Mouse (Mus musculus) E14TG2a.4 (cell line): Measurements from ENCODE around the gene Ttll5.

Source experiments
- H3K27me3 ChIP-seq: 2 replicates; pipeline ENCODE4 v1.6.1; 2014; ENCODE audit warnings: low read length, control low read depth; ENCODE audit not compliant: insufficient read depth
- H3K36me3 ChIP-seq: 2 replicates; pipeline ENCODE4 v1.6.1; 2014; ENCODE audit warnings: low read length, control low read depth; ENCODE audit not compliant: insufficient read depth
- H3K4me1 ChIP-seq: replicated peaks from 2 replicates; pipeline ENCODE4 v1.6.1; 2014; ENCODE audit warnings: low read depth, low read length, control low read depth
- H3K4me3 ChIP-seq: replicated peaks from 2 replicates; pipeline ENCODE4 v1.5.1; 2014; ENCODE audit warnings: mild to moderate bottlenecking, low read length
- H3K9me3 ChIP-seq: 2 replicates; pipeline ENCODE4 v1.6.1; 2014; ENCODE audit warnings: low read length, control low read depth
- CTCF ChIP-seq: conservative IDR thresholded peaks from 2 replicates; pipeline ENCODE4 v1.5.1; 2014; ENCODE audit warnings: low read length
- NANOG ChIP-seq: IDR thresholded peaks from 2 replicates; pipeline ENCODE4 v1.6.1; 2014; ENCODE audit warnings: borderline replicate concordance, low read length, mixed read lengths
- POU5F1 ChIP-seq: IDR thresholded peaks from 2 replicates; pipeline ENCODE4 v1.6.1; 2014; ENCODE audit warnings: low read length, borderline replicate concordance

Ttll5 gene

DNA sequence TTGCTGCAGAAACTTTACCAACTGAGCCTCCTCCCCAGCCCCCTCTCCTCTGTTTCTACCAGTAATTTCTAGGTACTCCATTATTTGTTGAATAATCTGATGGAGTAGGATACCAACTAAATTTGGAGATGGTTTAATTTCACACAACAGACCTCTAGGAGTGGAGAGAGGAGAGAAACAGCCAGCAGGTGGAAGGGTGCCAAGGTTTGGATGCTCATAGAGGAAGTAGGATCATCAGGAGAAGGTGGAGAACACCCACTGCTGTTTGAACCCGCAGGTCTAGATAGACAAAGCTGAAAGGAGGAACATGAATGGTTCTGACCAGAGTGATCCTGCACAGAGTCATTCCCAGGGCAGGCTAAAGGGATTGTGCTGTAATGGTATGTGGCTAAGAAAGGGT lies 28.9 kb upstream of the Ttll5 start:
- H3K27me3 ChIP-seq: no peaks in the 10 kb centered on the region; the same call in none of the 2 replicates
- TF ChIP-seq CTCF: no peak
- no peak for TF ChIP-seq POU5F1
- TF ChIP-seq NANOG: no peak
- no peaks in the 10 kb centered on the region for H3K36me3 ChIP-seq
- no peaks in the 10 kb centered on the region for H3K4me1 ChIP-seq
- no peaks in the 10 kb centered on the region for H3K9me3 ChIP-seq
- H3K4me3 ChIP-seq: no peak overlapping the region

DNA sequence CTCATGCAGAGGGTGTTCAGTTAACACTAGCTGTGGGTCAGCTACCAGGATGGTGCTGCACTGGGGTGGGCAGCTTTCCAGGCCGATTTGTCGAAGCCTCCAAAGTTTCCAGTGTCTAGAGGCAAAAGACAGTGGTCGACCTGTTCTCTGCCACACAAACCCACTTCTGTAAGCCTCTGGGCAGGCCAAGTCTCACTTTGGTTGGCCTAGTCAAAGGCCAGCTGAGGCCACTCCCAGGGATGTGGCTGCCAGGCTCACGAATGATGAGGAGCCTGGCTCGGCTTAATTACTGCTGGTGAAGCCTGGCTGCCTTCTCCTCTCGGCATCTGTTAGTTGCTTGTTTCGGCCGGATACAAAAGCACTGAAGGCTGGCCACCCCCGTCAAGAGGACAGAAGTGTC lies 24.4 kb upstream of the Ttll5 start:
- H3K27me3 ChIP-seq: peaks cover 2% of the 10 kb centered on the region
- H3K9me3 ChIP-seq: no peaks in the 10 kb centered on the region
- no peaks in the 10 kb centered on the region for H3K4me1 ChIP-seq
- H3K36me3 ChIP-seq: no peaks in the 10 kb centered on the region
- no peak overlapping the region for H3K4me3 ChIP-seq
- no peak for TF ChIP-seq CTCF
- no peak for TF ChIP-seq NANOG
- no peak for TF ChIP-seq POU5F1

DNA sequence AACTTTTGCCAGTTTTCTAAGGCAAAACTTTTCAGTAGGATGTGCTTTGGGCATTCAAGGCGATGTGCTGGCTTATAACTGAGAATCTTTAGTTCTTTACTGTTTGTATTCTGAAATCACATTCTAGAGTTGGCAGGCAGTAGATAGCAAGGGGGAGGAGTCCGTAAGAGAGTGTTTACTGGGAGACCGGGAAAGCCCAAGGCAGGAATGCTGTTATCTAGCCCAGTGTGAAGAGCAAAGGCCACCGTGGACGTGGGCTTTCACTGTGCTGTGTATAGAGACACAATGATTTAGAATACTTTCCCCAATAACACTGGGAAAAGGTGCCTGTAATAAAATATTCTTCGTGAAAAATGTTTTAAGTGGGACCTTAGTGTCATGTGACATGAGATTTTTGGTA lies 14.7 kb upstream of the Ttll5 start:
- TF ChIP-seq CTCF (no peak), POU5F1 (no peak), NANOG (no peak)
- Histone ChIP-seq H3K36me3 (peaks cover 44% of the 10 kb centered on the region), H3K9me3 (peaks cover 13% of the 10 kb centered on the region), H3K4me3 (no peak overlapping the region), H3K27me3 (no peaks in the 10 kb centered on the region), H3K4me1 (peaks cover 50% of the 10 kb centered on the region)

DNA sequence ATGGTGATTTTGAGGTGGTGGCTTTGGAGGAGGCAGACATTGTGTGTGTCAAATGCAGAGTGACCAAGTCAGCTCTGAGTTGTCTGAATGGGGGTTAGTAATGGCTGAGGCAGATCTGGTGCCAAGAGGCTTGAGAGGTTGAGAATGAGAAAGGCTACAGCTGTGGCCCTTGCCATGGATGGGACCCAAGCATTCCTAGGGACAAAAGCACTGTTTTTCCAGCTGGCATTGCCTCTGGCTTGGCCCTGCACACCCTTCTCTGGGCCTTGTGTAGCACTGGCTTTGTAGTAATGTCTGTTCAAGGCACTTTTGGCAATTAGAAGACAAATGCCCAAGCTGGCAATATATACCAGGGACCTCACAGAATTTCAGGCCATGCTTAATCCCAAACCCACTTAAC lies 13.5 kb upstream of the Ttll5 start:
- no peak for TF ChIP-seq CTCF
- no peak for TF ChIP-seq NANOG
- no peak for TF ChIP-seq POU5F1
- Histone ChIP-seq H3K9me3 (peaks cover 13% of the 10 kb centered on the region), H3K36me3 (peaks cover 57% of the 10 kb centered on the region), H3K4me1 (peaks cover 55% of the 10 kb centered on the region), H3K27me3 (no peaks in the 10 kb centered on the region), H3K4me3 (no peak overlapping the region)

DNA sequence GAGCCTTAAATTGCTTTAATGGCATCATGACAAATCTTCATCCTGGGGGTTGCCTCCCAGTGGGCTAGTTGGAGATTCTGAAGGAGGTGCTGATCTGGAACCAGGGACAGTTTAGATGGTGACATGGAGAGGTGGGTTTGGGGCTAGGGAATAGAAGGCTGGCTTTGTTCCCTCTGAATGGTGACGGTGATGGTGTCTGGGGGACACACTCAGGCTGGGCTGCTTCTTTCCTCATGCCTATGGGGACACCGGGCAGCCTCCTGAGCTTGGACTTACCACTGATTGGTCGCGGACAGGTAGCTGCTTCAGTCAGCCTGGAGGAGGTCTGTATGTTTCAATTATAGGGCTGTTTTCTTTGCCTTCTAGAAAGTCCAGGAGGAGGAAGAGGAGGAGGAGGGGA lies 12.8 kb upstream of the Ttll5 start:
- Histone ChIP-seq H3K36me3 (peaks cover 64% of the 10 kb centered on the region), H3K27me3 (no peaks in the 10 kb centered on the region)
- TF ChIP-seq POU5F1 (no peak), CTCF (no peak), NANOG (no peak)

DNA sequence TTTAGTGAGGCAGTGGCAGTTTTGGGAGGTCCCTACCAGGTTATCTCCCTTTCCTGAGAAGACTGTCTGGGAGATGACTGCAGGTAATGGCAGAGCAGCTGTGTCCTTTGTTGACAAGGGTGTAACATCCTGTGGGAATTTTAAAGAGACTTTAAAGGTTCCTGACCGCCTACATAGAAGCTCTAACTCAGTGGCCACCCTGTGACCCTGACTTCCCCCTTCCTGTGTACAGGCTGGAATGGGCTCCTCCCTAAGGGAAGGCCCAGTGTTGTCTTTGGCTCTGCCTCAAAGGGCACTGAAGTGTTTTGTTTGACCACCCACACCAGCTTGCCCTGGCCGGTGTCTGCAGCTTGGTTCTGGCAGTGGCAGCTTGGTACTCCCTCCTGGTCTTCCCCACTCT lies 10.9 kb upstream of the Ttll5 start:
- Histone ChIP-seq H3K36me3 (peaks cover 83% of the 10 kb centered on the region), H3K4me1 (peaks cover 59% of the 10 kb centered on the region), H3K4me3 (no peak overlapping the region), H3K27me3 (no peaks in the 10 kb centered on the region), H3K9me3 (no peaks in the 10 kb centered on the region)
- TF ChIP-seq NANOG (no peak), POU5F1 (no peak), CTCF (no peak)

More for the DNA sequence above, 12.8 kb upstream of the Ttll5 start:
- no peak overlapping the region for H3K4me3 ChIP-seq
- H3K4me1 ChIP-seq: peaks cover 55% of the 10 kb centered on the region
- peaks cover 10% of the 10 kb centered on the region for H3K9me3 ChIP-seq

DNA sequence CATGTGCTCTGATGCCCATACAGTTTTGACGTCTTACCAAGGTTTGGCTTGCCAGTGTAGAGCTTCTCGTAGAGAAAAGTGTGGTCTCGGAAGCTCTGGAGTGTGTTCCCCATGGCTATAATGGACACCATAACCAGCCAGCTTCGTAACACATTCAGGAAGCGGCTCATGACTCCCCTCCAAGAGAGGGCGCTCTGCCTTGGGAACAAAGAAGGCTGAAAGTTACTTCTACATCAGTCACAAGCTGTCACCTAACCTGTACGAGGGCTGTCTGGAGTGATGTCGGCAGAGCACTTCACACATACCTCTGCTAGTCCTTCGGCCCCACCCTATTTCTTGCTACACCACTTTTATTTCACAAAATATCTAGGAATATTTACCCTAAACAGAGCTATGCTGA lies 2.4 kb upstream of the Ttll5 start:
- peaks cover 44% of the 10 kb centered on the region for H3K4me1 ChIP-seq
- no peaks in the 10 kb centered on the region for H3K9me3 ChIP-seq
- peak; percentile 20 for TF ChIP-seq CTCF
- TF ChIP-seq NANOG: no peak
- H3K36me3 ChIP-seq: peaks cover 66% of the 10 kb centered on the region
- no peak overlapping the region for H3K4me3 ChIP-seq
- H3K27me3 ChIP-seq: no peaks in the 10 kb centered on the region

DNA sequence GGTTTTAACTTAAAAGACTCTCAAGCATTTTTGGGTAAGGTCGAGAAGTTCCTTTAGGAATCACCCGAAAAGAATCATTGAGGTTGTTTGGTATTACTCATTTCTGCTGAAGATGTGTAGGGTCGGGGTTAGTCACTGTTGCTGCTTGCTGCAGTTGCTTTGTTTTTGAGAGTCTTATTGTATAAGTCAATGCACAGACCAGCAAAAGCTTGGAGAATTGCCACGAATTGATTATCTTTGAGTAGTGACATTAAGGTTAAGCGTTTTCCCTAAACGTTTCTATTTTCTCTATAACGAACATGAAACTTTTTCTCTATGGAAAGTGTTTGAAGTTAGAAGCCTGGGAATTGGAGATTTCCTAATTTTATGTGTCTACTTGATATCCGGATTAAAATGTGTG lies 902 bp downstream of the Ttll5 start:
- H3K27me3 ChIP-seq: no peaks in the 10 kb centered on the region
- H3K36me3 ChIP-seq: peaks cover 56% of the 10 kb centered on the region
- peaks cover 23% of the 10 kb centered on the region for H3K4me1 ChIP-seq
- TF ChIP-seq CTCF (no peak), NANOG (no peak), POU5F1 (no peak)
- H3K9me3 ChIP-seq: no peaks in the 10 kb centered on the region
- H3K4me3 ChIP-seq: peak overlapping the region; percentile 95

DNA sequence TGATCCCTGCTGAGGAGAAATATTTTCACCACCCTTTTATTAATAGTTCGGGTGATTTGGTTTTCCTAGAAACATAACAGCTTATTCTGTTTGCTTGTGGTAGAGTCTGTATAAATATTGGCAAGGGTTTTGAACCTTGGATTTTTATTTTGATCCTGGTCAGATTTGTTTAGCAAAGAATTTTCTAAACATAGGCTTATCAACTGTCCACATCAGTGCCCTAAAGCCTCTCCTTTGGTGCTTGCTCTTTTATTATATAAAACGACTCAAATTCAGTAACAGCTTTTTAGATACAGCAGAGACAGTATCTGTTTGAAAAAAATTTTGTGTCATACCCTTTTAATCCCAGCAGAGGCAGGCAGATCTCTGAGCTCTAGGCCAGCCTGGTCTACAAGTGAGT lies 1.4 kb downstream of the Ttll5 start:
- H3K4me1 ChIP-seq: peaks cover 23% of the 10 kb centered on the region
- no peaks in the 10 kb centered on the region for H3K9me3 ChIP-seq
- peaks cover 51% of the 10 kb centered on the region for H3K36me3 ChIP-seq
- H3K4me3 ChIP-seq: peak overlapping the region; percentile 95
- H3K27me3 ChIP-seq: no peaks in the 10 kb centered on the region
- TF ChIP-seq CTCF (no peak), NANOG (no peak), POU5F1 (no peak)

DNA sequence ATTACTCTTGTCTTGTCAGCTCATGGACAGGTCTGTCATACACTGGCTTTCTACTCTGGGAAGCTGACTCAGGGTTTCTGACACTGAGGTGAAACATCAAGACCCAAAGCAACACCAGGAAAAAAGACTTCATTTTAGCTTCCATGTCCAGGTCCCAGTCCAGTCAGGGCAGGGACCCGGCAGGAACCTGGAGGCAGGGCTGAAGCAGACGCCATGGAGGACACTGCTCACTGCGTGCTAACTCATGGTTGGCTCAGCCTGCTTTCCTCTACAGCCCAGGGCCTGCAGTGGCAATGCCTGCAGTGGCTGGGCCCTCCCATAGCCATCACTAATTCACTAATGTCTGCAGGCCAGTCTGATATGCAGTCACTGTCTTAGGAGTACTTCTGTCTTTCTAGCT lies 4.4 kb downstream of the Ttll5 start:
- Histone ChIP-seq H3K4me1 (peaks cover 9% of the 10 kb centered on the region), H3K4me3 (no peak overlapping the region), H3K27me3 (no peaks in the 10 kb centered on the region), H3K36me3 (peaks cover 56% of the 10 kb centered on the region), H3K9me3 (no peaks in the 10 kb centered on the region)
- no peak for TF ChIP-seq NANOG
- TF ChIP-seq POU5F1: no peak
- TF ChIP-seq CTCF: no peak
